Mouse (Mus musculus) embryonic facial prominence, embryonic 11.5 days (tissue): ENCODE measurements around the gene Ch25h. TPM values are rescaled to one million over a fixed set of nuclear protein-coding genes. Genes with fewer than 3 reads are reported as not detected.

Experiments used
- ATAC-seq: fragments of 200-750 bp; cut with Nextera tagmentation; replicated peaks from 2 replicates; pipeline ENCODE4 v1.8.0; 2017; ENCODE audit warnings: low read depth; ENCODE audit not compliant: insufficient number of reproducible peaks, low FRiP score, low TSS enrichment
- DNase-seq: peaks from one replicate; pipeline ENCODE4 v3.0.0-alpha.2; 2015; ENCODE audit warnings: low spot score
- H3K27ac ChIP-seq: fragments of 300-500 bp; sonication (generic); replicated peaks from 2 replicates; pipeline ENCODE4 v1.5.1; 2014; ENCODE audit warnings: mild to moderate bottlenecking, low read depth, low read length, control low read depth
- H3K27me3 ChIP-seq: fragments of 300-500 bp; sonication (generic); 2 replicates; pipeline ENCODE4 v1.6.1; 2014; ENCODE audit warnings: mild to moderate bottlenecking, low read length, moderate library complexity, mixed read lengths; ENCODE audit not compliant: control insufficient read depth, insufficient read depth
- H3K36me3 ChIP-seq: fragments of 300-500 bp; sonication (generic); replicated peaks from 2 replicates; pipeline ENCODE4 v1.6.1; 2014; ENCODE audit warnings: low read depth, mild to moderate bottlenecking, low read length, moderate library complexity, mixed read lengths; ENCODE audit not compliant: control insufficient read depth, insufficient read depth
- H3K4me1 ChIP-seq: fragments of 300-500 bp; sonication (generic); 2 replicates; pipeline ENCODE4 v1.6.1; 2014; ENCODE audit warnings: low read length, mixed read lengths; ENCODE audit not compliant: control insufficient read depth, insufficient read depth
- H3K4me2 ChIP-seq: fragments of 300-500 bp; sonication (generic); 2 replicates; pipeline ENCODE4 v1.6.1; 2014; ENCODE audit warnings: low read depth, mild to moderate bottlenecking, control low read depth, low read length, moderate library complexity
- H3K4me3 ChIP-seq: fragments of 300-500 bp; sonication (generic); 2 replicates; pipeline ENCODE4 v1.5.1; 2014; ENCODE audit warnings: low read depth, low read length, control low read depth
- H3K9ac ChIP-seq: fragments of 300-500 bp; sonication (generic); replicated peaks from 2 replicates; pipeline ENCODE4 v1.6.1; 2014; ENCODE audit warnings: mild to moderate bottlenecking, control low read depth, low read length
- H3K9me3 ChIP-seq: fragments of 300-500 bp; sonication (generic); replicated peaks from 2 replicates; pipeline ENCODE4 v1.6.1; 2016; ENCODE audit warnings: mild to moderate bottlenecking, low read length, inconsistent platforms, mixed read lengths; ENCODE audit not compliant: control insufficient read depth
- WGBS: fragments of 180-500 bp; shearing (Covaris S2); extraction: QIAGEN DNeasy Blood & Tissue Kit; methylation state at CpG from one replicate; pipeline ENCODE4 v1.1.7; 2014; 5-methylcytosine and 5-hydroxymethylcytosine counted together
- polyA plus RNA-seq: library from polyadenylated mRNA; unstranded; fragments of >200 nt; fragmentation: Nextera tagmentation; extraction: Ambion mirVana; gene quantifications from 2 replicates; pipeline ENCODE4 v1.2.1, GENCODE M21; 2014

Ch25h gene
- polyA plus RNA-seq, 1 experiment from 2014 or later = 1.1 TPM

- no peak for DNase-seq
- H3K4me1 ChIP-seq = no peaks in the 10 kb centered on the region
- no peak for ATAC-seq
- whole genome bisulfite sequencing = 78% methylated on average over 1 of the region's 1 CpGs
- no peaks in the 10 kb centered on the region for H3K36me3 ChIP-seq
- H3K9ac ChIP-seq = no peak overlapping the region
- no peaks in the 10 kb centered on the region for H3K9me3 ChIP-seq
- H3K27me3 ChIP-seq = no peaks in the 10 kb centered on the region
- H3K27ac ChIP-seq = no peak overlapping the region
- no peak overlapping the region for H3K4me3 ChIP-seq
- H3K4me2 ChIP-seq = no peak overlapping the region
These were observed 21.4 kb upstream of the Ch25h start for GRCm38 (mm10) chr19:34496353-34496752.

GRCm38 (mm10) chr19:34493859-34494258 lies 18.9 kb upstream of the Ch25h start:
- no peak for DNase-seq
- no peak overlapping the region for H3K27ac ChIP-seq
- H3K4me1 ChIP-seq = no peaks in the 10 kb centered on the region
- no peaks in the 10 kb centered on the region for H3K27me3 ChIP-seq
- no peak overlapping the region for H3K4me2 ChIP-seq
- H3K36me3 ChIP-seq = no peaks in the 10 kb centered on the region
- no peak overlapping the region for H3K4me3 ChIP-seq
- 85% methylated on average over 4 of the region's 4 CpGs for WGBS
- no peaks in the 10 kb centered on the region for H3K9me3 ChIP-seq
- H3K9ac ChIP-seq = no peak overlapping the region
- no peak for ATAC-seq

GRCm38 (mm10) chr19:34483547-34483946 lies 8.6 kb upstream of the Ch25h start:
- H3K27me3 ChIP-seq = no peaks in the 10 kb centered on the region
- H3K36me3 ChIP-seq = no peaks in the 10 kb centered on the region
- 20% methylated on average over 4 of the region's 4 CpGs for WGBS
- H3K4me1 ChIP-seq = no peaks in the 10 kb centered on the region
- no peak overlapping the region for H3K27ac ChIP-seq
- peak; percentile 81 for DNase-seq
- H3K9ac ChIP-seq = no peak overlapping the region
- H3K4me2 ChIP-seq = no peak overlapping the region
- no peaks in the 10 kb centered on the region for H3K9me3 ChIP-seq
- no peak for ATAC-seq
- H3K4me3 ChIP-seq = no peak overlapping the region

GRCm38 (mm10) chr19:34474228-34474990 lies 555 bp downstream of the Ch25h start:
- WGBS = 5% methylated on average over 49 of the region's 49 CpGs
- no peaks in the 10 kb centered on the region for H3K9me3 ChIP-seq
- H3K36me3 ChIP-seq = no peaks in the 10 kb centered on the region
- H3K4me1 ChIP-seq = peaks cover 6% of the 10 kb centered on the region
- no peak overlapping the region for H3K27ac ChIP-seq
- H3K4me3 ChIP-seq = peak overlapping the region; percentile 51
- H3K27me3 ChIP-seq = peaks cover 13% of the 10 kb centered on the region
- peak overlapping the region; percentile 94 for H3K4me2 ChIP-seq
- H3K9ac ChIP-seq = peak overlapping the region; percentile 41
- DNase-seq (no peak), ATAC-seq (peak; percentile 53)

- Histone ChIP-seq H3K4me1 (peaks cover 6% of the 10 kb centered on the region), H3K4me2 (no peak overlapping the region), H3K27me3 (peaks cover 13% of the 10 kb centered on the region), H3K4me3 (no peak overlapping the region), H3K27ac (no peak overlapping the region), H3K9ac (no peak overlapping the region), H3K36me3 (no peaks in the 10 kb centered on the region), H3K9me3 (no peaks in the 10 kb centered on the region)
- no peak for ATAC-seq
- DNase-seq = no peak
- 81% methylated on average over 2 of the region's 2 CpGs for WGBS
These were observed 3.3 kb downstream of the Ch25h start for GRCm38 (mm10) chr19:34471703-34472102.

- 59% methylated on average over 3 of the region's 3 CpGs for WGBS
These were observed 6.2 kb downstream of the Ch25h start for GRCm38 (mm10) chr19:34468794-34469193.

GRCm38 (mm10) chr19:34468216-34468615 lies 6.7 kb downstream of the Ch25h start:
- H3K9me3 ChIP-seq = no peaks in the 10 kb centered on the region
- H3K4me3 ChIP-seq = no peak overlapping the region
- no peaks in the 10 kb centered on the region for H3K27me3 ChIP-seq
- no peak overlapping the region for H3K9ac ChIP-seq
- H3K36me3 ChIP-seq = no peaks in the 10 kb centered on the region
- 39% methylated on average over 6 of the region's 6 CpGs for WGBS
- no peak overlapping the region for H3K27ac ChIP-seq
- no peak for ATAC-seq
- no peak overlapping the region for H3K4me2 ChIP-seq
- no peak for DNase-seq
- no peaks in the 10 kb centered on the region for H3K4me1 ChIP-seq

More at GRCm38 (mm10) chr19:34468794-34469193, 6.2 kb downstream of the Ch25h start:
- DNase-seq = no peak
- no peak overlapping the region for H3K4me3 ChIP-seq
- H3K4me1 ChIP-seq = no peaks in the 10 kb centered on the region
- no peak overlapping the region for H3K9ac ChIP-seq
- H3K36me3 ChIP-seq = no peaks in the 10 kb centered on the region
- ATAC-seq = no peak
- H3K27me3 ChIP-seq = no peaks in the 10 kb centered on the region
- H3K9me3 ChIP-seq = no peaks in the 10 kb centered on the region
- H3K27ac ChIP-seq = no peak overlapping the region
- H3K4me2 ChIP-seq = no peak overlapping the region

- DNase-seq (no peak), ATAC-seq (no peak)
- Histone ChIP-seq H3K36me3 (no peaks in the 10 kb centered on the region), H3K27me3 (no peaks in the 10 kb centered on the region), H3K4me1 (no peaks in the 10 kb centered on the region), H3K9me3 (no peaks in the 10 kb centered on the region), H3K9ac (no peak overlapping the region), H3K4me3 (no peak overlapping the region), H3K27ac (no peak overlapping the region), H3K4me2 (no peak overlapping the region)
- 70% methylated on average over 3 of the region's 3 CpGs for WGBS
These were observed 10.5 kb downstream of the Ch25h start for GRCm38 (mm10) chr19:34464453-34464852.
